In the genomic region with DNA sequence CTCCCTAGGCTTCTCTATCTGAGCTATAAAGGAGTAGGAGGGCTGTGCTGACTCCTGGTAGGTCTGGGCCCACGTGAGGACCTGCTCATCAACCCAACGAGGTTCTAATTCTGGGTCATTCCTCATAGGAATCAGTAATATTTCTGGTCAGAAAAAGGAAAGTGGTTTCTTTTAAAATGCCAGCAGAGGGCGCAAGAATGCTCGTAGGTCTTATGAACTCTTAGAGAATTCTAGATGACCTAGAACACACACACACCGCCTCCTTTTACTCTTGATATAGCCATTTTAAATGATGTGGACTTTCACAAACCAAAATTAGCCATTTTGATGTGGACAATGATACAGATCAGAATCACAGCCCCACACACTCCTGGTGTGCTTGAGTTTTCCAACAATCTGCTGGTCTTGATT, we compare ENCODE assay signal across 7 mouse cellular contexts. TPM values are rescaled to one million over a fixed set of nuclear protein-coding genes. Genes with fewer than 3 reads are reported as not detected.
DNase-seq lines count a peak whose midpoint lies in the region; ATAC-seq lines count a peak whose summit lies in the region.

No protein-coding gene starts in this region.

- no peak overlapping the region for H3K27ac ChIP-seq in brown adipose tissue, adult 24 weeks (replicated peaks; ENCODE audit: low read depth, low read length)
- no peak overlapping the region for H3K27ac ChIP-seq in forebrain, embryonic 15.5 days (replicated peaks)
- no peak overlapping the region for H3K27ac ChIP-seq in intestine, embryonic 14.5 days (ENCODE audit: low read depth)

- H3K9ac ChIP-seq in forebrain, embryonic 15.5 days (replicated peaks): no peak overlapping the region
- H3K9ac ChIP-seq in intestine, embryonic 14.5 days (ENCODE audit: low read length): no peak overlapping the region

- peak overlapping the region; percentile 36 for H3K4me3 ChIP-seq in brown adipose tissue, adult 24 weeks (ENCODE audit: insufficient read depth, low read depth, low read length)
- H3K4me3 ChIP-seq in forebrain, embryonic 15.5 days: 0 out of 2 replicates have a peak overlapping the region, but pooled peaks have one; percentile 4
- H3K4me3 ChIP-seq in intestine, embryonic 14.5 days (ENCODE audit: low read depth, low read length): no peak overlapping the region

- peak; percentile 27 for DNase-seq in ovary, postnatal 14 days (ENCODE audit: low spot score)
- no peak for DNase-seq in ovary, adult 18-20 months (ENCODE audit: low spot score)
- DNase-seq in intestine, embryonic 14.5 days (ENCODE audit: low spot score): peak; percentile 61
- peak; percentile 61 for DNase-seq in lung, postnatal 25 days (ENCODE audit: low spot score)
- DNase-seq in testis, postnatal 10 days (ENCODE audit: low spot score): peak; percentile 62

- H3K36me3 ChIP-seq in forebrain, embryonic 15.5 days: no peaks in the 10 kb centered on the region
- no peaks in the 10 kb centered on the region for H3K36me3 ChIP-seq in intestine, embryonic 14.5 days (ENCODE audit: control insufficient read depth, insufficient read depth, low read length)

- peak overlapping the region; percentile 79; the same call in 1 of the 2 replicates for H3K4me2 ChIP-seq in forebrain, embryonic 15.5 days (replicated peaks)
- peak overlapping the region; percentile 81 for H3K4me2 ChIP-seq in intestine, embryonic 14.5 days (ENCODE audit: low read length)

- 4% methylated on average over 5 of the region's 5 CpGs for WGBS in forebrain, embryonic 15.5 days
- WGBS in intestine, embryonic 14.5 days: 7% methylated on average over 5 of the region's 5 CpGs

- H3K9me3 ChIP-seq in forebrain, embryonic 15.5 days: no peaks in the 10 kb centered on the region
- no peaks in the 10 kb centered on the region for H3K9me3 ChIP-seq in intestine, embryonic 14.5 days (ENCODE audit: control insufficient read depth, low read length)

- no peak for ATAC-seq in forebrain, embryonic 15.5 days (replicated peaks)
- no peak for ATAC-seq in intestine, embryonic 14.5 days (replicated peaks; ENCODE audit: low FRiP score, low TSS enrichment, low read depth)

- H3K27me3 ChIP-seq in forebrain, embryonic 15.5 days: no peaks in the 10 kb centered on the region
- H3K27me3 ChIP-seq in intestine, embryonic 14.5 days (replicated peaks; ENCODE audit: control insufficient read depth, insufficient read depth, low read length): no peaks in the 10 kb centered on the region

- H3K4me1 ChIP-seq in brown adipose tissue, adult 24 weeks (ENCODE audit: control insufficient read depth, insufficient read depth, insufficient read length, low read length): no peaks in the 10 kb centered on the region
- peaks cover 28% of the 10 kb centered on the region for H3K4me1 ChIP-seq in forebrain, embryonic 15.5 days
- H3K4me1 ChIP-seq in intestine, embryonic 14.5 days (replicated peaks; ENCODE audit: control insufficient read depth, insufficient read depth, low read length): peaks cover 17% of the 10 kb centered on the region; the same call in 1 of the 2 replicates

RNA-seq across cellular contexts. Expression of a gene that starts 42.7 kb away (rescaled TPM):
- polyA plus RNA-seq in brown adipose tissue, adult 24 weeks (2012; ENCODE audit: insufficient read depth, insufficient read length, missing spikeins): 2.2 and 6.0 TPM in 2 replicates
- 1.5 and 1.9 TPM in 2 replicates for polyA plus RNA-seq in forebrain, embryonic 15.5 days (2015; fragmentation: Nextera tagmentation; extraction: Ambion mirVana)
- polyA plus RNA-seq in intestine, embryonic 14.5 days (2014; fragmentation: Nextera tagmentation; extraction: Ambion mirVana): 0.19 and 0.67 TPM in 2 replicates

RNA-seq across cellular contexts. Expression of a gene that starts 47.7 kb away (rescaled TPM):
- 247 and 253 TPM in 2 replicates for polyA plus RNA-seq in brown adipose tissue, adult 24 weeks (2012; ENCODE audit: insufficient read depth, insufficient read length, missing spikeins)
- polyA plus RNA-seq in forebrain, embryonic 15.5 days (2015; fragmentation: Nextera tagmentation; extraction: Ambion mirVana): 253 and 267 TPM in 2 replicates
- polyA plus RNA-seq in intestine, embryonic 14.5 days (2014; fragmentation: Nextera tagmentation; extraction: Ambion mirVana): 341 and 386 TPM in 2 replicates

RNA-seq across cellular contexts. Expression of a gene that starts 53.5 kb away (rescaled TPM):
- not detected in 2 replicates for polyA plus RNA-seq in brown adipose tissue, adult 24 weeks (2012; ENCODE audit: insufficient read depth, insufficient read length, missing spikeins)
- polyA plus RNA-seq in forebrain, embryonic 15.5 days (2015; fragmentation: Nextera tagmentation; extraction: Ambion mirVana): 0.06 and 0.13 TPM in 2 replicates
- 0.12 TPM in 1 of 2 replicates, not detected in the other for polyA plus RNA-seq in intestine, embryonic 14.5 days (2014; fragmentation: Nextera tagmentation; extraction: Ambion mirVana)
